Mouse (Mus musculus) CD4-positive, CD25-positive, alpha-beta regulatory T cell (primary cell): ENCODE data around the gene Dnajc30. TPM values are rescaled to one million over a fixed set of nuclear protein-coding genes. Genes with fewer than 3 reads are reported as not detected.

Experiments used
- polyA plus RNA-seq: library from polyadenylated mRNA; unstranded; fragments of 100-300 nt; shearing (Covaris generic); gene quantifications from one replicate; pipeline ENCODE4 v1.2.1, GENCODE M21; 2017

Dnajc30 gene
- polyA plus RNA-seq, result 20.5 TPM

GRCm38 (mm10) chr5:135063629-135064381 is at the start of gene Dnajc30:
Gene Dnajc30 (plus strand): TSS chr5:135064202.

GRCm38 (mm10) chr5:135023344-135024173 is 40.4 kb upstream of the Dnajc30 start, which contains the start of gene Stx1a:
Gene Stx1a (plus strand): TSS chr5:135023482.

GRCm38 (mm10) chr5:135064909-135065446 is 976 bp downstream of the Dnajc30 start, which contains the start of gene Bud23:
Gene Bud23 (minus strand): TSS chr5:135064959.

GRCm38 (mm10) chr5:135077564-135078481 is 13.8 kb downstream of the Dnajc30 start, which contains the start of gene Vps37d:
Gene Vps37d (minus strand): TSS chr5:135078266.

GRCm38 (mm10) chr5:135089653-135090052 is 25.7 kb downstream of the Dnajc30 start, which contains the start of gene Mlxipl:
Gene Mlxipl (plus strand): TSS chr5:135089890.

Other genes with a start within 250 kb of the Dnajc30 start
- not detected for gene Tmem270, start 157.5 kb upstream of the Dnajc30 start, polyA plus RNA-seq
- gene Cldn13, start 148.7 kb upstream of the Dnajc30 start, polyA plus RNA-seq, result not detected
- 14.3 TPM for gene Mettl27, start 131.8 kb upstream of the Dnajc30 start, polyA plus RNA-seq
- gene Cldn4, start 117.3 kb upstream of the Dnajc30 start, polyA plus RNA-seq, result 0.16 TPM
- not detected for gene Cldn3, start 78.0 kb upstream of the Dnajc30 start, polyA plus RNA-seq
- 92.5 TPM for gene Abhd11, start 55.0 kb upstream of the Dnajc30 start, polyA plus RNA-seq
- gene Stx1a, start 40.7 kb upstream of the Dnajc30 start, polyA plus RNA-seq, result 24.8 TPM
- 110 TPM for gene Bud23, start 757 bp downstream of the Dnajc30 start, polyA plus RNA-seq
- 0.19 TPM for gene Vps37d, start 14.1 kb downstream of the Dnajc30 start, polyA plus RNA-seq
- gene Mlxipl, start 25.7 kb downstream of the Dnajc30 start, polyA plus RNA-seq, result 0.20 TPM
- gene Tbl2, start 85.5 kb downstream of the Dnajc30 start, polyA plus RNA-seq, result 13.8 TPM
- 107 TPM for gene Bcl7b, start 104.1 kb downstream of the Dnajc30 start, polyA plus RNA-seq
- 51.2 TPM for gene Baz1b, start 123.1 kb downstream of the Dnajc30 start, polyA plus RNA-seq
- gene Fzd9, start 187.0 kb downstream of the Dnajc30 start, polyA plus RNA-seq, result not detected